Mouse (Mus musculus) cortical plate, adult 2 months (tissue): Measurements from ENCODE around the gene Gm49322.

Source experiments
- CTCF ChIP-seq: fragments of 200-500 bp; IDR thresholded peaks from 2 replicates; pipeline ENCODE4 v1.5.1; 2011; ENCODE audit warnings: mild to moderate bottlenecking, control low read depth, low read length; ENCODE audit not compliant: insufficient read depth; ENCODE audit errors: extremely low read depth
- POLR2A ChIP-seq: fragments of 200-500 bp; IDR thresholded peaks from 2 replicates; pipeline ENCODE4 v1.6.1; 2011; ENCODE audit warnings: mild to moderate bottlenecking, low read length, control low read depth; ENCODE audit not compliant: insufficient read depth; ENCODE audit errors: extremely low read depth

DNA sequence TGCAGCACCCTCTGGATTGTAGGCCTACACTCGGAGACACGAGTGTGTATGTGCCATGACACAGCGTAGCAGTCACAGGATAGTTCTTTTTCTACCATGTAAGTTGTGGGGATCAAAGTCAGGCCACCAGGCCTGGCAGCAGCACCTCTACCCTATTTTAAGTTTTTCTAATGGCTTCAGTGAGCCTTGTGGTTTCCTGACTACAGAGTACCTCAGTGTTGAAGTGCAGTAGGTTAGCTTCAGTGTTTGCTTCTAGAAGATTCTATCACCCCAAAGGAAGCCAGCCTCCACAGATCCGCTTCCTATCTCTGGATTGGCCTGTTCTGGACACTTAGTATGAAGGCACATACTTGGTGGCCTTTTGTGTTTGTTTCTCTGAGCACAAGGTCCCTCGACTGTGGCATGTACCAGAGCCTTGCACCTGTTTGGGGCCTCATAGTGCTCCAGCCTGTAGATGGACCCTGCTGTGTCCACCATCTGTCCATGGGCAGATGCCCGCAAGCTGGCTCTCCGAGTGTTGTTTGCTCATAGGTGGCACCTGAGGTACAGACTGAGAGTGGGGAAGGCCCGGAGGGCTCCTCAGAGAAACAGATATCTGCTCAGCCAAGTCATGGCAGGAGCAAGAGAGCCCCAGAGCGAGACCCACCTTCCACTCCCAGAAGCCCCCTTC lies 4.4 kb downstream of the Gm49322 start:
- no peak for TF ChIP-seq CTCF
- no peak for TF ChIP-seq POLR2A
